Mouse (Mus musculus) kidney, embryonic 16.5 days (tissue): ENCODE data around the gene Sbk3. TPM values are rescaled to one million over a fixed set of nuclear protein-coding genes. Genes with fewer than 3 reads are reported as not detected.
A peak's percentile ranks its signal among the peaks of the same experiment; 100 is the strongest.
"Not testable (repeated sequence)": the region's sequence is repeated elsewhere in the genome, so short reads cannot be mapped to it uniquely, and the experiment has no call there.

Source experiments
- ATAC-seq: fragments of 200-750 bp; cut with Nextera tagmentation; 2 replicates; pipeline ENCODE4 v1.8.0; 2017; ENCODE audit warnings: moderate TSS enrichment; ENCODE audit not compliant: low FRiP score, low TSS enrichment
- H3K27ac ChIP-seq: fragments of 300-500 bp; sonication (generic); 2 replicates; pipeline ENCODE4 v1.5.1; 2014; ENCODE audit warnings: low read length
- H3K27me3 ChIP-seq: fragments of 300-500 bp; sonication (generic); 2 replicates; pipeline ENCODE4 v1.6.1; 2014; ENCODE audit warnings: low read length, control low read depth, mixed read lengths; ENCODE audit not compliant: insufficient read depth
- H3K36me3 ChIP-seq: fragments of 300-500 bp; sonication (generic); 2 replicates; pipeline ENCODE4 v1.6.1; 2014; ENCODE audit warnings: low read length, control low read depth, mixed read lengths; ENCODE audit not compliant: insufficient read depth
- H3K4me1 ChIP-seq: fragments of 300-500 bp; sonication (generic); 2 replicates; pipeline ENCODE4 v1.6.1; 2014; ENCODE audit warnings: low read length, control low read depth, mixed read lengths; ENCODE audit not compliant: insufficient read depth
- H3K4me2 ChIP-seq: fragments of 300-500 bp; sonication (generic); replicated peaks from 2 replicates; pipeline ENCODE4 v1.6.1; 2014; ENCODE audit warnings: low read depth, low read length
- H3K4me3 ChIP-seq: fragments of 300-500 bp; sonication (generic); 2 replicates; pipeline ENCODE4 v1.5.1; 2014; ENCODE audit warnings: mild to moderate bottlenecking, low read length
- H3K9ac ChIP-seq: fragments of 300-500 bp; sonication (generic); replicated peaks from 2 replicates; pipeline ENCODE4 v1.6.1; 2014; ENCODE audit warnings: low read length
- H3K9me3 ChIP-seq: fragments of 300-500 bp; sonication (generic); 2 replicates; pipeline ENCODE4 v1.6.1; 2016; ENCODE audit warnings: low read length, control low read depth
- WGBS: fragments of 180-500 bp; shearing (Covaris S2); extraction: QIAGEN DNeasy Blood & Tissue Kit; methylation state at CpG from one replicate; pipeline ENCODE4 v1.1.7; 2014; 5-methylcytosine and 5-hydroxymethylcytosine counted together
- polyA plus RNA-seq: library from polyadenylated mRNA; unstranded; fragments of >200 nt; fragmentation: Nextera tagmentation; extraction: Ambion mirVana; gene quantifications from 2 replicates; pipeline ENCODE4 v1.2.1, GENCODE M21; 2015

The Sbk3 gene
- not detected in 2 replicates for polyA plus RNA-seq

- H3K36me3 ChIP-seq = no peaks in the 10 kb centered on the region
- no peak within 1 kb of the TSS for H3K9ac ChIP-seq
- no peaks in the 10 kb centered on the region for H3K27me3 ChIP-seq
- no peaks in the 10 kb centered on the region for H3K4me1 ChIP-seq
- no peak within 1 kb of the TSS for H3K4me2 ChIP-seq
- H3K27ac ChIP-seq = no peak within 1 kb of the TSS
- WGBS = 42% methylated on average over 6 of the region's 6 CpGs
- H3K4me3 ChIP-seq = no peak within 1 kb of the TSS
- no peaks in the 10 kb centered on the region for H3K9me3 ChIP-seq
- no peak for ATAC-seq
These were observed at the start of gene Sbk3 for GRCm38 (mm10) chr7:4971068-4971467. Gene Sbk3 (minus strand): TSS chr7:4971168.

- WGBS = under 1% methylated on average over 12 of the region's 15 CpGs
- no peaks in the 10 kb centered on the region for H3K9me3 ChIP-seq
- H3K27me3 ChIP-seq = no peaks in the 10 kb centered on the region
- peaks cover 29% of the 10 kb centered on the region for H3K4me1 ChIP-seq
- H3K4me2 ChIP-seq = peak overlapping the region; percentile 80
- H3K36me3 ChIP-seq = peaks cover 35% of the 10 kb centered on the region
- H3K27ac ChIP-seq = peak overlapping the region; percentile 97
- peak overlapping the region; percentile 95 for H3K9ac ChIP-seq
- H3K4me3 ChIP-seq = peak overlapping the region; percentile 85
- ATAC-seq = peak; percentile 13; the same call in 1 of the 2 replicates
These were observed 49.7 kb upstream of the Sbk3 start for GRCm38 (mm10) chr7:5020685-5021084.

DNA sequence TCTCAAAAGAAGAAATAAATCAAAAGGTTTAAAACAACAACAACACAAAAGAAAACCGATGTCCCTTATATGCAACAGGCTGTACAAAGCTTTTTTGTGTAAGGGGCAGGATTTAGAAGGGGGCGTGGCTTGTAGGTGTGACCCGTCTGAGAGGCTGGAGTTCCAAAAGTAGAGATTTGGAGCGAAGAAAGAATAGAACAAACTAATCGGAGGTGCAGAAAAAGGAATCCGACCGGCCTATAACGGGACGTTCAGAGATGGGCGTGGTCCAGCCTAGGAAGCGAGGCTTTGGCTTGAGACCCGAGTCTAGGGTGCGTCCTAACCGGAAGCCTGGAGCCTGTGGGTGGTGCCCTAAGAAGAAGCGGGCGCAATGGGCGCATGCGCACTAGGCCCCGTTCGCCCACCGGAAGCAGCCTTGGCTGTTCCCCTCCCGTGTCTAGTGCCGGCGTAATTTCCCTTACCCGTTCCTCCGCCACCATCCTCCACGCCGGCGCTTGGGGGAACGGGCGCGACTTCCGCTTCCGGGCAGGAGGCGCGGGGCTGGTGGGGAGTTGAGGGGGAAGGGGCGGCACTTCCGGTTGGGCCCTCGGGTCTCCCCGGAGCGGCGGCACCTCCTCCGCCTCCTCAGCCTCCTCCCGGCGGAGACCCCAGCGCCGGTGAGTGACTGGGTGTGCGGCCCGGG lies 49.2 kb upstream of the Sbk3 start, which contains the start of the genes Zfp865 and Ccdc106:
Zfp865 (plus strand) TSS at position 377 of the 682 bp plus-strand sequence.
Ccdc106 (plus strand) TSS at position 554 of the 682 bp plus-strand sequence.
- peaks cover 35% of the 10 kb centered on the region for H3K36me3 ChIP-seq
- ATAC-seq = peak; percentile 90
- peak within 1 kb of the TSS; percentile 95 for H3K9ac ChIP-seq
- under 1% methylated on average over 49 of the region's 49 CpGs for WGBS
- peaks cover 29% of the 10 kb centered on the region for H3K4me1 ChIP-seq
- H3K27ac ChIP-seq = peak within 1 kb of the TSS; percentile 97
- H3K9me3 ChIP-seq = no peaks in the 10 kb centered on the region
- H3K27me3 ChIP-seq = no peaks in the 10 kb centered on the region
- peak within 1 kb of the TSS; percentile 85 for H3K4me3 ChIP-seq
- peak within 1 kb of the TSS; percentile 80 for H3K4me2 ChIP-seq

- peak overlapping the region; percentile 85 for H3K4me3 ChIP-seq
- H3K27ac ChIP-seq = peak overlapping the region; percentile 97
- H3K9ac ChIP-seq = peak overlapping the region; percentile 95
- H3K9me3 ChIP-seq, ATAC-seq, H3K27me3 ChIP-seq: not testable (repeated sequence)
- H3K36me3 ChIP-seq = peaks cover 31% of the 10 kb centered on the region
- H3K4me1 ChIP-seq = peaks cover 29% of the 10 kb centered on the region
- 23% methylated on average over 8 of the region's 8 CpGs for whole genome bisulfite sequencing
- peak overlapping the region; percentile 80 for H3K4me2 ChIP-seq
These were observed 48.6 kb upstream of the Sbk3 start for GRCm38 (mm10) chr7:5019576-5019975.

DNA sequence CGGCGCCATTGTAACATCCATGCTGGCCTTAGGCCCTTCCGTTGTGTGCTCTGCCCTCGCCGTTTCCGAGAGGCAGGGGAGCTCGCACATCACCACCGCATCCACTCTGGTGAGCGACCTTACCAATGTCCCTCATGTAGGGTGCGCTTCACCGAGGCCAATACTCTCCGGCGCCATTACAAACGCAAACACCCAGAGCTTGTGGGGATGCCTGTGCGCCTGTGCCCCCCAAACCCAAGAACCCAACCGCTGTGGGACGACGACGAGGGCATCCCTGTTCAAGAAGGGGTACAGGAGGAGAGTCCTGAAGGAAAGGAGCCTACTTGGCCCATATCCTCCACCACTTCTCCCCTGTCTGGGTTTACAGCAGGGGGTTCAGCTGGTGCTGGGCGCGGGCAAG lies 47.0 kb upstream of the Sbk3 start:
- H3K4me3 ChIP-seq = no peak overlapping the region
- peaks cover 35% of the 10 kb centered on the region for H3K4me1 ChIP-seq
- H3K9me3 ChIP-seq = no peaks in the 10 kb centered on the region
- H3K27ac ChIP-seq = no peak overlapping the region
- 96% methylated on average over 21 of the region's 21 CpGs for WGBS
- no peak overlapping the region for H3K4me2 ChIP-seq
- no peak for ATAC-seq
- no peak overlapping the region for H3K9ac ChIP-seq
- H3K36me3 ChIP-seq = peaks cover 17% of the 10 kb centered on the region
- no peaks in the 10 kb centered on the region for H3K27me3 ChIP-seq

- no peak overlapping the region for H3K4me3 ChIP-seq
- H3K27ac ChIP-seq = no peak overlapping the region
- no peaks in the 10 kb centered on the region for H3K9me3 ChIP-seq
- no peaks in the 10 kb centered on the region for H3K27me3 ChIP-seq
- H3K4me1 ChIP-seq = peaks cover 35% of the 10 kb centered on the region
- H3K36me3 ChIP-seq = peaks cover 18% of the 10 kb centered on the region
- no peak overlapping the region for H3K9ac ChIP-seq
- H3K4me2 ChIP-seq = no peak overlapping the region
- WGBS = 93% methylated on average over 16 of the region's 16 CpGs
- ATAC-seq = no peak
These were observed 46.4 kb upstream of the Sbk3 start for GRCm38 (mm10) chr7:5017352-5017751.

DNA sequence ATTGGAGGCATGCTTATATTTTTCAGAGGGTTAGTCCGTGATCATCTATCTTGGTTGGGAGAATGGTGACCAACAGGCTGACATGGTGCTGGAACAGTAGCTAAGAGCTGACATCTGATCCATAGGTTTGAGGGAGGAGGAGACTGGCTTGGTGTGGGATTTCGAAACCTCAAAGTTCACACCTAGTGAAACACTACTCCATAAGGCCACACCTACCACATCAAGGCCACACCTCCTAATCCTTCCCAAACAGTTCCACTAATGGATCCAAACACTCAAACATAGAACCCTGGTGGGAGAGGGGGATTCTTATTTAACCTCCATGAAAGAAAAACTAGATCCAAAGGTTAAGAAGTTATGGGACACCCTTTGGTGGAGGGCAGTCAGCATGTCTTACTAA lies 46.0 kb upstream of the Sbk3 start:
- Histone ChIP-seq H3K4me1 (peaks cover 31% of the 10 kb centered on the region), H3K9me3 (no peaks in the 10 kb centered on the region), H3K4me3 (no peak overlapping the region), H3K27ac (no peak overlapping the region), H3K27me3 (no peaks in the 10 kb centered on the region), H3K4me2 (no peak overlapping the region), H3K36me3 (peaks cover 17% of the 10 kb centered on the region), H3K9ac (no peak overlapping the region)
- no peak for ATAC-seq
- WGBS = 93% methylated on average over 2 of the region's 2 CpGs

- H3K9ac ChIP-seq = peak overlapping the region; percentile 79
- peak overlapping the region; percentile 86 for H3K4me3 ChIP-seq
- peaks cover 26% of the 10 kb centered on the region for H3K36me3 ChIP-seq
- H3K9me3 ChIP-seq = no peaks in the 10 kb centered on the region
- ATAC-seq = no peak
- 57% methylated on average over 3 of the region's 3 CpGs for WGBS
- H3K27ac ChIP-seq = peak overlapping the region; percentile 99
- no peaks in the 10 kb centered on the region for H3K27me3 ChIP-seq
- H3K4me2 ChIP-seq = peak overlapping the region; percentile 73
- peaks cover 22% of the 10 kb centered on the region for H3K4me1 ChIP-seq
These were observed 45.1 kb upstream of the Sbk3 start for GRCm38 (mm10) chr7:5016057-5016456.

DNA sequence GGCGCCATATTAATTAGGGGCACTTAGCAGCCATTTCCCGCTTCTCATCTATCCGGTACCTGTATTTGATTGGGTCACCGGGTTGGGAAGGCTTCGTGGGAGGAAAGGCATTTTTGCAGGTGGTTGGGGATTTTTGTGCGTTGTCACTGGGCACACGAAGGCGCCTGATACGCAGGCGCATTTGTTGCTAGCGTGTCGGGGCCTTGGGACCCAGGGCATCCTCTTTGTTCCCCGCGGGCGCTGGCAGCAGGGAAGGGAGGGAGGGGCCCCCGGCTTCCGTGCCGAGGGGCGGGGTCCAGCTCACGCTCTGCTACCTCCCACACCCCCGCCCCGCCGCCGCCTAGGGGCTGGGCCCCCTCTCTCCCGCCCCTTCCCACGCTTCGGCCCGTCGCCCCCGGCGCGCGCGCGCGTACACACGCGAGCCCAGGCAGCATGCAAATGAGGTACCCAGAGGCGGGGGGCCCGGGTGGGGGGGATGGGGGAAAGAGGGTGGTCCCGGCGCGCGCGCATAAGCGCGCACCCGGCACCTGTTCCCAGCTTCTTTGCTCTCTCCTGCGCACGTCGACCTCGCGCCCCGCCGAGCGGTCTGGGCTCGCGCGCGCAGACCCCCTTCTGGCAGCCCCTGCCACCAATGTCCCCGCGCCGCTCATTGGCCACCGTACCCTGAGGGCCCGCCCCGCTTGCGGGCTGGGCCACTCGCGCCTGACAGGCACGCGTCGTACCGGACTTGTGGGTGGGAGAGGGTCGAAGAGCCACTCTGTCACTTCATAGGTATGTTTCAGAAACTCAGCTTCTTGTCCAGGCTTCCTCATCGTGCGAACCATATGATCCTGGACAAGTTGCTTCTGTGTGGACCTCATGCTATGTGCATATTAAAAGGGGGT lies 44.4 kb upstream of the Sbk3 start, which contains the start of gene Gm44973:
Gm44973 (plus strand) TSS at position 379 of the 884 bp plus-strand sequence.
- WGBS = under 1% methylated on average over 51 of the region's 76 CpGs
- H3K4me3 ChIP-seq = peak within 1 kb of the TSS; percentile 86
- peak; percentile 79 for ATAC-seq

More for the DNA sequence above, 44.4 kb upstream of the Sbk3 start, which contains the start of gene Gm44973:
- Histone ChIP-seq H3K9ac (peak within 1 kb of the TSS; percentile 95), H3K27ac (peak within 1 kb of the TSS; percentile 99), H3K4me1 (peaks cover 21% of the 10 kb centered on the region), H3K9me3 (no peaks in the 10 kb centered on the region), H3K27me3 (no peaks in the 10 kb centered on the region), H3K36me3 (peaks cover 33% of the 10 kb centered on the region), H3K4me2 (peak within 1 kb of the TSS; percentile 73)
